Comparison of ENCODE assay signal across 17 mouse cellular contexts in the genomic region with DNA sequence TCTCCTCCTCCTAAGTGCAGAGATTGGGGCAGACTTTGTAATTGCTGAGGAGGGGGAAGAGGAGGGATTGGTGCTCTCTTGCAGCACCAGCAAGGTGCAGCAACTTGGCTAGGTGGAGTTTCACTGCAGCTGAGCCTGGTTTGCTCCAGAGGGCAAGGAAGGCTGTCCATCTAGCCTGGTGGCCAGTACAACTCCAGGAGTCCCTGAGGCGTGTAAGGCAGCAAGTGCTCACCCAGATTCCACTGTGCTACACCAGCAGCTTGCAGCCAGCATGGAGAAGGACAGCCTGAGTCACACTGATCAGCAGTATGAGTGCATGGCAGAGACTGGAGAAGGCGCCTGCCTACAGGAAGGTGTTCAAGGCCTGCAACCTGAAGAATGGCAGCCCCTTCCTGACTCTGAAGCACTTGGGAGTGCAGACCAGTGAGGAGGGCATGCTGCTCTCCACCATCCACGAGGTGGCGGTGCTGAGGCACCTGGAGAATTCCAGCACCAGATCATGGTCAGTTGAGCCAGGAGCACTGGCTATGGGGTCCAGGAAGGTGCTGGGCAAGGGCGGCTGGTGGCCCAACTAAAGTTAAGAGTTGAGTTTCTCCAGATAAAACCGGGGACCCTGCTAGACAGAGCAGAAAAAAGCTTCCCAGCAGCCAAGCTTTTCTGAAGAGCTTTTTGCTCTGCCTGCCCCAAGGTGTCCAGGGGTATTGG. TPM values are rescaled to one million over a fixed set of nuclear protein-coding genes. Genes with fewer than 3 reads are reported as not detected.
"Had no signal": no experiment of that assay in that cellular context is flagged by ENCODE, and none has a peak within 500 bp of the region (broad histone marks: within the 10 kb centered on the region; RNA-seq: fewer than 3 reads in every experiment).

No protein-coding gene starts in this region.

RNA-seq across cellular contexts. Expression of a gene that starts 7.7 kb away (rescaled TPM):
- polyA plus RNA-seq: intestine, embryonic 14.5 days; intestine, postnatal 0 days; kidney, embryonic 15.5 days; limb, embryonic 11.5 days; limb, embryonic 14.5 days; liver, adult 2 months; liver, embryonic 13.5 days; liver, embryonic 16.5 days; lung, adult 2 months; lung, postnatal 0 days; macrophage; midbrain, embryonic 13.5 days; midbrain, embryonic 16.5 days; neural tube, embryonic 13.5 days; stomach, embryonic 15.5 days had no signal

RNA-seq across cellular contexts. Expression of a gene that starts 15.6 kb away (rescaled TPM):
- polyA plus RNA-seq: intestine, embryonic 14.5 days; intestine, postnatal 0 days; kidney, embryonic 15.5 days; limb, embryonic 11.5 days; limb, embryonic 14.5 days; liver, adult 2 months; liver, embryonic 13.5 days; liver, embryonic 16.5 days; lung, adult 2 months; lung, postnatal 0 days; macrophage; midbrain, embryonic 13.5 days; midbrain, embryonic 16.5 days; myocyte; neural tube, embryonic 13.5 days; stomach, embryonic 15.5 days; thymus, postnatal 0 days had no signal

RNA-seq across cellular contexts. Expression of a gene that starts 24.1 kb away (rescaled TPM):
- polyA plus RNA-seq: intestine, embryonic 14.5 days; intestine, postnatal 0 days; kidney, embryonic 15.5 days; limb, embryonic 11.5 days; limb, embryonic 14.5 days; liver, adult 2 months; liver, embryonic 13.5 days; liver, embryonic 16.5 days; lung, adult 2 months; lung, postnatal 0 days; macrophage; midbrain, embryonic 13.5 days; midbrain, embryonic 16.5 days; stomach, embryonic 15.5 days; thymus, postnatal 0 days had no signal

RNA-seq across cellular contexts. Expression of a gene that starts 42.9 kb away (rescaled TPM):
- polyA plus RNA-seq: intestine, embryonic 14.5 days; intestine, postnatal 0 days; kidney, embryonic 15.5 days; limb, embryonic 11.5 days; limb, embryonic 14.5 days; liver, adult 2 months; liver, embryonic 13.5 days; liver, embryonic 16.5 days; lung, adult 2 months; lung, postnatal 0 days; macrophage; midbrain, embryonic 13.5 days; midbrain, embryonic 16.5 days; myocyte; neural tube, embryonic 13.5 days; stomach, embryonic 15.5 days; thymus, postnatal 0 days had no signal
